Mouse (Mus musculus) monocyte, adult 2 months (primary cell): ENCODE measurements around the gene Brdt.

ENCODE experiments used
- DNase-seq, 2 experiments: peaks; one replicate each; pipeline ENCODE4 v3.0.0; 2022; ENCODE audit warnings: low spot score in 2 of 2, low read depth in 1 of 2

Gene Brdt

GRCm38 (mm10) chr5:107330916-107331421, at the start of gene Brdt:
Brdt (plus strand) TSS chr5:107331159.
- DNase-seq = no peak

DNA sequence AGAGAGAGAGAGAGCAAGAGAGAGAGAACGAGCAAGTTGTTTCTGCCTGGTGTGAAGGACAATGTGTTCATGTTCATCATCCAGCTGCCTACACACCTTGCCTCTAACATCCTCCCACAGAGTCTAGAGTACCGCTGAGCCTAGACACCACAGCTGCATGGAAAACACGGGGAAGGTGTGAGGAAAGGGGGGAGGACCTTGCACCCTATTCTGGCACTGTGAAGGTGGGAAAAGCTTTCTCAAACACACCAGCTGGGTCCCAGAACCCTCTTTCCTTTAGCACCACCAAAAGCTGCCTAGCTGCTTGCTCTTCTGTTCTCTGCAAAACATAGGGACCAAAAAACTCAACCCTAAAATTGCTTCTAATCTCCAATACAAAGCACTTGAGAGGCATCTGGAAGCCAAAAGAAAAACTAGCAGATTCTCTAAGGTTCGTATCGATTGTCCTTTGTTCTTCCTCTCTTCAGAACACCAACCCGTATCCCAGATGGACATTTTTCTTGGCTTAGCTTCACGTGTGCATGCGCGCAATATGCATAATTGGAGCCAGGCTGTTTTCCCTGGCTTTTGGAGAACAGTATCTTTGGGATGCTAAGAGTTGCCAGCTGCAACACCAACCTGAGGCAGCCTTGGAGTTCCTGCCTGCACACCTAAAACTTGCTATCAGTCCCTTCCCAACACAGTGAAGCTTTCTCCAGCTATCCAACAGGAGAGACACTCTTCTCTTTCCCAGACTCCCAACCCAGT, 48.2 kb upstream of the Brdt start:
- DNase-seq = no peak

- no peak for DNase-seq
Observed at GRCm38 (mm10) chr5:107283935-107284524, 46.9 kb upstream of the Brdt start.

DNA sequence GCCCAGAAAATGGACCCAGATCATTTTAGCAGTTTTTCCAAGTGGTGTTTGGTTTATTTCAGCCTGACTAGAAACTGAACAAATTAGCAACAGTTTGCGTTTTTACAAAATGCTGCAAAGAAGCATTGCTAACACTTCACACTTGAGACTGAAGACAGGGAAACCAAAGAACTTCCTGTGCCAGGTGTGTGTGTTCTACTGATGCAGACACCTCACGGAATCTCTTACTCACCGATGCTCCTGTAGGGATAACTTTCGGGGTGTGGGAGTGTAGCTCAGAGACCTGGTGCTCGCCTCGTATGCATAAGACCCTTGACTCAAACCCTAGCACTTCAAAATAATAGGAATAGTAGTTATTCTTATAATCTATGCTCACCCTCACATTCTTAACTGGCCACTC, 45.4 kb upstream of the Brdt start:
- no peak for DNase-seq

- peak in 1 of 2 experiments; percentile 19 for DNase-seq
Observed at GRCm38 (mm10) chr5:107287254-107287907, 43.6 kb upstream of the Brdt start.

DNA sequence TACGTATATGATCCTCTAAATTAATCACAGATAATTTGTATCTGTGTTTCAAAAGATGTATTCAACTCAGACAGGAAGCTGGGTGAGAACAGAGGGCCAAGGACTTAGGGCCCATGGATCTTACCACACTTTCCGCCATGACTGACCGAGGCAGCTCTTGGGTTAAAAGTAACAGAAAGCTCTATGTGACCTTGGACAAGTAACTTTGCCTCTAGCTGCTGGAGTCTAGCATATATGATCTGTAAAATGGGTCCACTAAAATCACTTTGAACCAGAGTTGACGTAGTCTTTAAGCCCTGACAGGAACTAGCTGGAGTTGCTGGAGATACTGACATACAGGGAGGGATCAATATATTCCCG, 43.1 kb upstream of the Brdt start:
- DNase-seq = no peak

DNA sequence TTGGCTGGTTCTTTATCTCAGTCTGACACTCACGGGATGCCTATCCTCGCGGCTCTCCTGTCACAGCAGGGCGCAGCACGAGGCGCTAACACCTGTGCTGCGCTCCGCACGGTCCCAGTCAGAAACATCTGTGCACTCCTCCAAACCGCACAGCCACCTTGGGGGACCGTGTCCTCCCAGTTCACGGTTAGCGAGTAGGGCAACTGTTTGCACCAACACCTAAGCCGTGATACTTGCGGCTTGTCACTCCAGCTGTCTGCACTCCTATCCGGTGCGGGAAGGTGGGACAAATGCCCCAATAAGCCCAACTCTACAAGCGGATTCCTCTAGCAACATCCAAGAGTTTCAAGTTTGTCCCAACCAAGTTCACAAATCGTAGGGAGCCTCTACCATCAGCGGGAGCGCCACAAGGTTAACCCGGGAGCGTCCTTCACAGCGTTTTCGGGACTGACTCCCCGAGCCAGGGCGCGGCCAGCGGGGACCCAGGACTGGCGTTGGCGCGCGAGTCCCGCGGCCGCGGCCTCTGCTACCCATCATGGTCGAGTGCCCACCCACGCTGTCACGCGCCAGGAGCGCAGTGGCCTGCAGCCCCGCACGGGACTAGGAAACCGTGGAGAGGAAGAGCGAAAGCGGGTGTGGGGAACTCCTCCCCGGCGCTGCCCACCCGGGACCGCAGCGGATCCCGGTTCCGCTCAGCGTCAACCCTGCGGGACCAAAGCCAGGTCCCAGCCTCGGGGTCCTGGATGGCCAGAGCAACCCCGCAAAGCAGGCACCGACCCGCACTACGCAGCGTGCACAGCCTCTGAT, 42.3 kb upstream of the Brdt start:
- DNase-seq = no peak

- peak in 1 of 2 experiments; percentile 32 for DNase-seq
Observed at GRCm38 (mm10) chr5:107289234-107289764, 41.7 kb upstream of the Brdt start, which contains the start of gene Tgfbr3. Tgfbr3 (minus strand) TSS chr5:107289629.

DNA sequence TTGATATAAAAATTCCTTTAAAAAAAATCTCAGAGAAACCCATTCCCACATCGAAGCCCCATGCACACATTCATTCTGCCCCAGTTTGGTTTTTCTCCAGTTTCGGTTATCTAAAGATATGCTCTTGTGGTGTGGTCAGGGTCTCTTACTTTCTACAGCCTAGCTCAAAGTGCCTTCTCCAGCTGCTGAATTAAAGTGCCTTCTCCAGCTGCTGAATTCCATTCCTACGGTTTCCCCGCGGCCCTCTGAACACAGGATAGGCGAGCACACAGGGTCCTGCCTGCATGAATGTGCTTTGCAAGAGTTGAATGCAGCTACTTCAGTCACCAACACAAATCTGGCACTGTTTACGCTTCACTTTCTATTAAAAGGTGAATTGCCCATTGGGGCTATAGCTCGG, 41.0 kb upstream of the Brdt start:
- DNase-seq = no peak

- DNase-seq = no peak
Observed at GRCm38 (mm10) chr5:107294041-107294440, 36.9 kb upstream of the Brdt start.

GRCm38 (mm10) chr5:107295061-107295816, 35.7 kb upstream of the Brdt start:
- no peak for DNase-seq

GRCm38 (mm10) chr5:107295817-107296511, 35.0 kb upstream of the Brdt start:
- DNase-seq = no peak

GRCm38 (mm10) chr5:107296512-107297322, 34.2 kb upstream of the Brdt start:
- DNase-seq = no peak

DNA sequence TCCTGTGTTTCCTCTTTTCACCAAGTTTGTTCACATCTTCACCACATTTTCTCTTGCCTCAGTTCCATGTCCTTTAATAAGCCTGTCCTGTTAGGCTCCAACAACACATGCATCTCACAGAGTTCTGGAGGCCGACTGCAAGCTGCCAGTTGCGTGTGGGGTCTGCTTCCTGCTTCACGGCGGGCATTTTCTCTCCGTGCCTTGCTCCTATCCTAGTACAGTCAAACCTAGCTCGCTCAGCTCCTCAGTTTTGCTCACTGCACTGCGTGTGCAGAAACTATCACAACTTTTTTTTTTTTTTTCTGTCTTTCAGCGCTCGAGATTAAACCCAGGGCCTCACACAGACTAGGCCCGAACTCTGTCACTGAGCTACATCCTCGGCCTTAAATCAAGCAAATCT, 32.1 kb upstream of the Brdt start:
- no peak for DNase-seq

DNA sequence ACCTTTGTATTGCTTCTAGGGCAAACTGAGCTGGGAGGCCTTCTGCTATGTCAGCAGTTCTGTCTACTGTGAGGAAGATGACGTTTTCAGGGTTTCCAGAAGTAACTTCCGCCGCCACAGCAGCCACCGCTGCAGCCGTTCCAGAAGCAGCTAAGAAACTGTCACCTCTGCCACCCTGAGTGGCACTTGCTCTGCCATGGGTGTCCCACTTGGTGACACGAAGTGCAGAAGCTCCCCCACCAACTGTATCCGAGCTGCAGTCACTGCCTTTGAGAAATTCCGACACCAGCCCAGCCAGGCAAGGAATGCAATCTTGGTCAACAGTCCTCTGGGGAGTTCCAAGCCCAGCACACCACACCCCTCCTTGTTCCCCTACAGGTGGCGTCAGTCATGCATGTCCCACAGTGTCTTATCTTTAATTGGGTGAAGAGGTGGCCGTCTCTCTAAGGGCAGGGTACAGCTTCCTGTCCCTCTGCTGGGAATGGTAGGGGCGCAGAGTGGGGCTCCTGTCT, 27.6 kb upstream of the Brdt start:
- DNase-seq = no peak

DNA sequence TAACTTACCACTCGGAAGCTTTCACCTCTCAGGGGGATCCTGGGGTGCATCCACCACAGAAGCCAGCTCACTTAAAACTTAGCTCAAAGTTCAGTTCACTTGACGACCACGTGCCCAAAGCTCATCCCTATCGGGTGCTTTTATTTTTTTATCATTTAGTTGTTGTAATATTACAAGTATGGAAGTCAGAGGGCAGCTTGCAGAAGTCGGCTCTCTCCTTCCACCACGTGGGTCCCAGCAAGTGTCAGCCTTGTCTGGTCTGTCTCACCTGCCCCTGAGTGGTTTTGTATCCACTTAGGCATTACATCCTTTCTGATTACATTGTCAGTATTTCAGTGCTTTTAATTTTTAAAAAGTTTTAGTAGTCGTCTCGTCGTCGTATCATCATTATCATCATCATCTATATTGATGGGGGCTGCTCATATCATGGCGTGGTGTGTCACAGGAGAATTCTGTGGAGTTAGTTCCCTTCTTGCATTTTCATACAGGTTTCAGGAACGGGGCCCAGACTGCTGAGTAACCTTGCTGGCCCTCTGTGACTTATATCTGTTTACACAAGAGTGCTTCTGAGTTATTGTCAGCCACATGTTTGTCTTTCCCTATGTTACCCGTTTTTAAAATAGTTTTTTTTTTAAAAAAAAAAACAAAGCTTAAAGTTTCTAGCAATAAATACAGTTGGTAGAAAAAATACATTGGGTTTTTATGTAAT, 26.7 kb upstream of the Brdt start:
- no peak for DNase-seq

GRCm38 (mm10) chr5:107307432-107307831, 23.5 kb upstream of the Brdt start:
- no peak for DNase-seq

GRCm38 (mm10) chr5:107317141-107317540, 13.8 kb upstream of the Brdt start:
- DNase-seq = no peak
